Comparison of ENCODE assay signal across 7 mouse cellular contexts in genomic region chr15:81693967-81694881, GRCm38 (mm10). TPM values are rescaled to one million over a fixed set of nuclear protein-coding genes. Genes with fewer than 3 reads are reported as not detected.
DNase-seq lines count a peak whose midpoint lies in the region; ATAC-seq and TF ChIP-seq lines count a peak whose summit lies in the region.

No protein-coding gene starts in this region.

- intact Hi-C loops in heart, adult 2 months (cut with DNase I), result no loop called here

- WGBS in embryonic facial prominence, embryonic 11.5 days, result under 1% methylated on average over 82 of the region's 107 CpGs
- WGBS in heart, adult 2 months, result 1% methylated on average over 107 of the region's 107 CpGs
- WGBS in kidney, adult 2 months, result under 1% methylated on average over 107 of the region's 107 CpGs
- 3% methylated on average over 52 of the region's 107 CpGs for WGBS in limb, embryonic 14.5 days
- under 1% methylated on average over 76 of the region's 107 CpGs for WGBS in midbrain, postnatal 0 days

- peak overlapping the region; percentile 59 for H3K4me3 ChIP-seq in embryonic facial prominence, embryonic 11.5 days (ENCODE audit: low read depth, low read length)
- H3K4me3 ChIP-seq in heart, adult 2 months, result peak overlapping the region; percentile 63
- H3K4me3 ChIP-seq in kidney, adult 2 months (ENCODE audit: insufficient read depth, low read depth, low read length), result peak overlapping the region; percentile 64
- peak overlapping the region; percentile 59 for H3K4me3 ChIP-seq in limb, embryonic 14.5 days (replicated peaks; ENCODE audit: low read length)
- peak overlapping the region; percentile 58 for H3K4me3 ChIP-seq in midbrain, postnatal 0 days (ENCODE audit: low read depth, low read length)

- peak; percentile 91 to 93 for DNase-seq in adrenal gland, postnatal 36 days
- peak; percentile 86 for DNase-seq in embryonic facial prominence, embryonic 11.5 days (ENCODE audit: low spot score)
- peak; percentile 88 to 89 for DNase-seq in heart, adult 2 months
- peak; percentile 89 for DNase-seq in kidney, adult 2 months
- DNase-seq in limb, embryonic 14.5 days (ENCODE audit: low spot score), result peak; percentile 68
- peak; percentile 78 for DNase-seq in midbrain, postnatal 0 days (ENCODE audit: low spot score)
- peak; percentile 73 to 86 for DNase-seq in spleen, postnatal 10 days (ENCODE audit: low spot score in 2 of 2)

- peaks cover 32% of the 10 kb centered on the region for H3K27me3 ChIP-seq in embryonic facial prominence, embryonic 11.5 days (ENCODE audit: control insufficient read depth, insufficient read depth, low read length)
- no peaks in the 10 kb centered on the region for H3K27me3 ChIP-seq in heart, adult 2 months (ENCODE audit: control insufficient read depth, insufficient read depth, low read length)
- H3K27me3 ChIP-seq in kidney, adult 2 months (replicated peaks; ENCODE audit: control insufficient read depth, insufficient read depth, low read length), result no peaks in the 10 kb centered on the region
- H3K27me3 ChIP-seq in limb, embryonic 14.5 days (ENCODE audit: control insufficient read depth, insufficient read depth, low read length), result peaks cover 21% of the 10 kb centered on the region
- H3K27me3 ChIP-seq in midbrain, postnatal 0 days (ENCODE audit: insufficient read depth, low read length), result no peaks in the 10 kb centered on the region

- no peaks in the 10 kb centered on the region for H3K36me3 ChIP-seq in embryonic facial prominence, embryonic 11.5 days (replicated peaks; ENCODE audit: control insufficient read depth, insufficient read depth, low read depth, low read length)
- H3K36me3 ChIP-seq in heart, adult 2 months (ENCODE audit: control insufficient read depth, insufficient read depth, low read length), result no peaks in the 10 kb centered on the region
- H3K36me3 ChIP-seq in kidney, adult 2 months (ENCODE audit: control insufficient read depth, insufficient read depth, low read length), result no peaks in the 10 kb centered on the region
- H3K36me3 ChIP-seq in limb, embryonic 14.5 days (ENCODE audit: control insufficient read depth, insufficient read depth, low read length), result no peaks in the 10 kb centered on the region; the same call in 1 of the 2 replicates
- peaks cover 13% of the 10 kb centered on the region for H3K36me3 ChIP-seq in midbrain, postnatal 0 days (ENCODE audit: insufficient read depth, low read length)

- H3K79me2 ChIP-seq in heart, adult 2 months (replicated peaks; ENCODE audit: control insufficient read depth, insufficient read depth, low read length), result no peaks in the 10 kb centered on the region

- peak; percentile 78 for ATAC-seq in embryonic facial prominence, embryonic 11.5 days (replicated peaks; ENCODE audit: insufficient number of reproducible peaks, low FRiP score, low TSS enrichment, low read depth)
- peak; percentile 85 for ATAC-seq in limb, embryonic 14.5 days (ENCODE audit: low FRiP score, low read depth)
- peak; percentile 70 for ATAC-seq in midbrain, postnatal 0 days (ENCODE audit: low FRiP score)

- H3K9me3 ChIP-seq in embryonic facial prominence, embryonic 11.5 days (replicated peaks; ENCODE audit: control insufficient read depth, low read length), result no peaks in the 10 kb centered on the region
- H3K9me3 ChIP-seq in limb, embryonic 14.5 days (ENCODE audit: control insufficient read depth, low read length), result no peaks in the 10 kb centered on the region
- H3K9me3 ChIP-seq in midbrain, postnatal 0 days (ENCODE audit: low read length), result no peaks in the 10 kb centered on the region

- peak overlapping the region; percentile 99 for H3K4me2 ChIP-seq in embryonic facial prominence, embryonic 11.5 days (ENCODE audit: low read depth, low read length)
- H3K4me2 ChIP-seq in limb, embryonic 14.5 days (replicated peaks; ENCODE audit: low read depth, low read length, severe bottlenecking), result peak overlapping the region; percentile 93
- H3K4me2 ChIP-seq in midbrain, postnatal 0 days (ENCODE audit: low read depth, low read length, poor library complexity, severe bottlenecking), result peak overlapping the region; percentile 91

- TF ChIP-seq EP300 in heart, adult 2 months (IDR thresholded peaks at IDR 0.05; ENCODE audit: insufficient read depth, low read depth, low read length), result 0 out of 2 replicates have a peak, but pooled peaks have one; percentile 12

- H3K27ac ChIP-seq in embryonic facial prominence, embryonic 11.5 days (replicated peaks; ENCODE audit: low read depth, low read length), result 0 out of 2 replicates have a peak overlapping the region, but pooled peaks have one; percentile 28
- peak overlapping the region; percentile 47 for H3K27ac ChIP-seq in heart, adult 2 months
- H3K27ac ChIP-seq in kidney, adult 2 months (ENCODE audit: insufficient read depth, low read depth, low read length), result peak overlapping the region; percentile 47
- H3K27ac ChIP-seq in limb, embryonic 14.5 days (replicated peaks; ENCODE audit: low read depth, low read length), result peak overlapping the region; percentile 33; the same call in 1 of the 2 replicates
- H3K27ac ChIP-seq in midbrain, postnatal 0 days (ENCODE audit: low read depth, low read length), result peak overlapping the region; percentile 81

- H3K9ac ChIP-seq in embryonic facial prominence, embryonic 11.5 days (replicated peaks; ENCODE audit: low read length), result peak overlapping the region; percentile 77
- H3K9ac ChIP-seq in heart, adult 2 months (ENCODE audit: low read depth, low read length), result peak overlapping the region; percentile 86
- H3K9ac ChIP-seq in limb, embryonic 14.5 days (ENCODE audit: low read depth, low read length, severe bottlenecking), result peak overlapping the region; percentile 81
- peak overlapping the region; percentile 94 for H3K9ac ChIP-seq in midbrain, postnatal 0 days (replicated peaks; ENCODE audit: low read length, poor library complexity, severe bottlenecking)

- peaks cover 3% of the 10 kb centered on the region for H3K4me1 ChIP-seq in embryonic facial prominence, embryonic 11.5 days (ENCODE audit: control insufficient read depth, insufficient read depth, low read length)
- H3K4me1 ChIP-seq in heart, adult 2 months (ENCODE audit: control insufficient read depth, insufficient read depth, low read length), result no peaks in the 10 kb centered on the region; the same call in 1 of the 2 replicates
- peaks cover 5% of the 10 kb centered on the region; the same call in 1 of the 2 replicates for H3K4me1 ChIP-seq in kidney, adult 2 months (ENCODE audit: control insufficient read depth, insufficient read depth, low read length)
- H3K4me1 ChIP-seq in limb, embryonic 14.5 days (ENCODE audit: control insufficient read depth, insufficient read depth, low read length), result peaks cover 17% of the 10 kb centered on the region; the same call in 1 of the 2 replicates
- peaks cover 18% of the 10 kb centered on the region; the same call in 1 of the 2 replicates for H3K4me1 ChIP-seq in midbrain, postnatal 0 days (ENCODE audit: insufficient read depth, low read length)

- 0 out of 2 replicates have a peak, but pooled peaks have one; percentile 28 for TF ChIP-seq POLR2A in heart, adult 2 months (IDR thresholded peaks at IDR 0.05; ENCODE audit: insufficient read depth, low read depth, low read length)
- TF ChIP-seq POLR2A in kidney, adult 2 months (IDR thresholded peaks at IDR 0.05; ENCODE audit: low read depth, low read length), result no peak
- no peak for TF ChIP-seq POLR2A in limb, embryonic 14.5 days (IDR thresholded peaks at IDR 0.05; ENCODE audit: borderline replicate concordance, extremely low read depth, insufficient read depth, insufficient read length)

- TF ChIP-seq CTCF in heart, adult 2 months (IDR thresholded peaks at IDR 0.05), result peak; percentile 84
- TF ChIP-seq CTCF in kidney, adult 2 months (conservative IDR thresholded peaks at IDR 0.05; ENCODE audit: insufficient read depth, insufficient read length, low read depth, low read length), result peak; percentile 54
- peak; percentile 76 for TF ChIP-seq CTCF in midbrain, postnatal 0 days (IDR thresholded peaks at IDR 0.05)

RNA-seq across cellular contexts. Expression of gene Chadl, which starts 2.9 kb away (rescaled TPM):
- 1 to 10 TPM; 2.4 to 3.3 TPM for total RNA-seq in adrenal gland, postnatal 36 days (2021)
- polyA plus RNA-seq in embryonic facial prominence, embryonic 11.5 days (2014; fragmentation: Nextera tagmentation; extraction: Ambion mirVana), result 2.6 and 3.0 TPM in 2 replicates
- 1 to 10 TPM; 1.6 to 1.7 TPM for total RNA-seq in heart, adult 2 months (2021)
- 1.6 and 2.8 TPM in 2 replicates for polyA plus RNA-seq in heart, adult 2 months (2012; rRNA removed)
- 9.0 and 12.5 TPM in 2 replicates for polyA plus RNA-seq in kidney, adult 2 months (2012; rRNA removed)
- 46.3 and 87.4 TPM in 2 replicates for polyA plus RNA-seq in limb, embryonic 14.5 days (2012; rRNA removed)
- polyA plus RNA-seq in limb, embryonic 14.5 days (2014; fragmentation: Nextera tagmentation; extraction: Ambion mirVana), result 22.6 and 27.4 TPM in 2 replicates
- 44.6 and 61.5 TPM in 2 replicates for total RNA-seq in midbrain, postnatal 0 days (2014; rRNA removed)
- 63.9 and 65.6 TPM in 2 replicates for polyA plus RNA-seq in midbrain, postnatal 0 days (2015; fragmentation: Nextera tagmentation; extraction: Ambion mirVana)

RNA-seq across cellular contexts. Expression of gene L3mbtl2, which starts 30.5 kb away (rescaled TPM):
- total RNA-seq in adrenal gland, postnatal 36 days (2021), result 10 to 100 TPM; 15.5 to 17.7 TPM
- 21.3 and 21.7 TPM in 2 replicates for polyA plus RNA-seq in embryonic facial prominence, embryonic 11.5 days (2014; fragmentation: Nextera tagmentation; extraction: Ambion mirVana)
- 10 to 100 TPM; 11.1 to 12.6 TPM for total RNA-seq in heart, adult 2 months (2021)
- 7.8 and 10.4 TPM in 2 replicates for polyA plus RNA-seq in heart, adult 2 months (2012; rRNA removed)
- polyA plus RNA-seq in kidney, adult 2 months (2012; rRNA removed), result 14.2 and 14.7 TPM in 2 replicates
- 16.2 and 18.1 TPM in 2 replicates for polyA plus RNA-seq in limb, embryonic 14.5 days (2012; rRNA removed)
- polyA plus RNA-seq in limb, embryonic 14.5 days (2014; fragmentation: Nextera tagmentation; extraction: Ambion mirVana), result 14.5 and 15.9 TPM in 2 replicates
- total RNA-seq in midbrain, postnatal 0 days (2014; rRNA removed), result 26.6 and 28.4 TPM in 2 replicates
- polyA plus RNA-seq in midbrain, postnatal 0 days (2015; fragmentation: Nextera tagmentation; extraction: Ambion mirVana), result 27.0 and 28.9 TPM in 2 replicates

RNA-seq across cellular contexts. Expression of gene Zc3h7b, which starts 50.6 kb away (rescaled TPM):
- 10 to 100 TPM; 75.1 to 77.3 TPM for total RNA-seq in adrenal gland, postnatal 36 days (2021)
- 39.2 and 42.2 TPM in 2 replicates for polyA plus RNA-seq in embryonic facial prominence, embryonic 11.5 days (2014; fragmentation: Nextera tagmentation; extraction: Ambion mirVana)
- 10 to 100 TPM; 65.5 to 74.9 TPM for total RNA-seq in heart, adult 2 months (2021)
- 30.9 and 35.9 TPM in 2 replicates for polyA plus RNA-seq in heart, adult 2 months (2012; rRNA removed)
- 46.5 and 47.3 TPM in 2 replicates for polyA plus RNA-seq in kidney, adult 2 months (2012; rRNA removed)
- 61.9 and 70.8 TPM in 2 replicates for polyA plus RNA-seq in limb, embryonic 14.5 days (2012; rRNA removed)
- polyA plus RNA-seq in limb, embryonic 14.5 days (2014; fragmentation: Nextera tagmentation; extraction: Ambion mirVana), result 38.5 and 43.2 TPM in 2 replicates
- 147 and 154 TPM in 2 replicates for total RNA-seq in midbrain, postnatal 0 days (2014; rRNA removed)
- 43.9 TPM in 2 replicates for polyA plus RNA-seq in midbrain, postnatal 0 days (2015; fragmentation: Nextera tagmentation; extraction: Ambion mirVana)

RNA-seq across cellular contexts. Expression of gene Rangap1, which starts 51.1 kb away (rescaled TPM):
- 10 to 100 TPM; 54.2 to 78.8 TPM for total RNA-seq in adrenal gland, postnatal 36 days (2021)
- 121 and 126 TPM in 2 replicates for polyA plus RNA-seq in embryonic facial prominence, embryonic 11.5 days (2014; fragmentation: Nextera tagmentation; extraction: Ambion mirVana)
- 10 to 100 TPM; 25.7 to 27.3 TPM for total RNA-seq in heart, adult 2 months (2021)
- 14.1 and 19.1 TPM in 2 replicates for polyA plus RNA-seq in heart, adult 2 months (2012; rRNA removed)
- polyA plus RNA-seq in kidney, adult 2 months (2012; rRNA removed), result 24.6 and 25.8 TPM in 2 replicates
- polyA plus RNA-seq in limb, embryonic 14.5 days (2012; rRNA removed), result 69.7 and 74.3 TPM in 2 replicates
- polyA plus RNA-seq in limb, embryonic 14.5 days (2014; fragmentation: Nextera tagmentation; extraction: Ambion mirVana), result 83.7 and 86.6 TPM in 2 replicates
- 154 and 183 TPM in 2 replicates for total RNA-seq in midbrain, postnatal 0 days (2014; rRNA removed)
- 142 and 146 TPM in 2 replicates for polyA plus RNA-seq in midbrain, postnatal 0 days (2015; fragmentation: Nextera tagmentation; extraction: Ambion mirVana)

Comparison
In these comparisons a context has a peak if more than half of its experiments do, and no peak if none do; other contexts are left out.
1. Peak in every context shown above with its lines: DNase-seq, ATAC-seq, H3K4me3 ChIP-seq and H3K27ac ChIP-seq.
2. H3K27ac ChIP-seq: peak in every context shown above with its lines; median percentile 81 in midbrain, postnatal 0 days; 47 in heart, adult 2 months; 47 in kidney, adult 2 months; 33 in limb, embryonic 14.5 days; 28 in embryonic facial prominence, embryonic 11.5 days.